ENCODE assay signal across 25 mouse cellular contexts in the genomic region with DNA sequence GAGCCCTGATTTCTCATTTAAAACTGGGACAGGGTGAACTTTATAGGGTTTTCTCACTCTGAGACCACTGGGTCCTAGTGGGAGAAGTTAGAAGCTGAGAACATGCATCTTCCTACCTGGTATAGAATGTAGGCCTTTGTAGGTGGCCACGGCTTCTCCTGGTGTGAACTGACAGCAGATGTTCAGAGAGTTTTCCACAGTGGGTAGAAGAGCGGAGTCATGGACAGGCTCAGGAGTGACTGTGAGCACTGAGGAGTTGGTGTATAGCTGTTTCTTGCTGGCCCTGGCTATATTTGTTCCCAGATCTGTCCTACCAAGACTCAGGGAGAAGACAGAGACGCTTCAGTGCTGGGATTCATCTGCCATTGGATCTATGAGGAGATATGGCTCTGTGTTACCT.
"Had no signal": no experiment of that assay in that cellular context is flagged by ENCODE, and none has a peak within 500 bp of the region (broad histone marks: within the 10 kb centered on the region; RNA-seq: fewer than 3 reads in every experiment).

No protein-coding gene starts in this region.

- H3K4me3 ChIP-seq: intestine, embryonic 15.5 days; kidney, embryonic 15.5 days; left cerebral cortex, adult 2 months; limb, embryonic 13.5 days; midbrain, embryonic 12.5 days; midbrain, embryonic 15.5 days; neural tube, embryonic 12.5 days; neural tube, embryonic 15.5 days had no signal

- ATAC-seq: intestine, embryonic 15.5 days; liver, postnatal 0 days; midbrain, embryonic 15.5 days had no signal

- H3K27ac ChIP-seq: intestine, embryonic 15.5 days; kidney, embryonic 15.5 days; left cerebral cortex, adult 2 months; limb, embryonic 13.5 days; liver, embryonic 14.5 days; midbrain, embryonic 12.5 days; midbrain, embryonic 15.5 days; neural tube, embryonic 12.5 days; neural tube, embryonic 15.5 days; stomach, postnatal 0 days had no signal

- H3K36me3 ChIP-seq: intestine, embryonic 15.5 days; kidney, embryonic 15.5 days; limb, embryonic 13.5 days; midbrain, embryonic 12.5 days; midbrain, embryonic 15.5 days; neural tube, embryonic 12.5 days; neural tube, embryonic 15.5 days had no signal

- H3K9me3 ChIP-seq: intestine, embryonic 15.5 days; kidney, embryonic 15.5 days; limb, embryonic 13.5 days; midbrain, embryonic 12.5 days; midbrain, embryonic 15.5 days; neural tube, embryonic 12.5 days; neural tube, embryonic 15.5 days had no signal

- DNase-seq: kidney, adult 11 months; kidney, adult 8-10 months; kidney, postnatal 10 days; kidney, postnatal 36 days; layer of hippocampus, postnatal 36 days; liver; liver, postnatal 0 days; lung, embryonic 14.5 days; lung, postnatal 10 days; lung, postnatal 4 days; right cerebral cortex, adult 18-20 months; right cerebral cortex, postnatal 14 days; right cerebral cortex, postnatal 4 days; thymus, adult 18-20 months; thymus, postnatal 14 days had no signal

- H3K27me3 ChIP-seq: intestine, embryonic 15.5 days; kidney, embryonic 15.5 days; limb, embryonic 13.5 days; midbrain, embryonic 12.5 days; midbrain, embryonic 15.5 days; neural tube, embryonic 12.5 days had no signal

- H3K4me1 ChIP-seq: intestine, embryonic 15.5 days; kidney, embryonic 15.5 days; limb, embryonic 13.5 days; neural tube, embryonic 12.5 days; neural tube, embryonic 15.5 days had no signal

- H3K9ac ChIP-seq: intestine, embryonic 15.5 days; kidney, embryonic 15.5 days; limb, embryonic 13.5 days; liver, embryonic 14.5 days; liver, postnatal 0 days; lung, embryonic 14.5 days; midbrain, embryonic 12.5 days; midbrain, embryonic 15.5 days; neural tube, embryonic 12.5 days; neural tube, embryonic 15.5 days had no signal

- H3K4me2 ChIP-seq: intestine, embryonic 15.5 days; kidney, embryonic 15.5 days; limb, embryonic 13.5 days; lung, embryonic 14.5 days; midbrain, embryonic 12.5 days; midbrain, embryonic 15.5 days; neural tube, embryonic 12.5 days; neural tube, embryonic 15.5 days had no signal
